Mouse (Mus musculus) regulatory T cell (primary cell): ENCODE results near the gene Cask.

Experiments
- in situ Hi-C: fragments of 300-600 bp; cut with MboI, MseI; formaldehyde crosslinking; loops from one replicate; pipeline ENCODE4 v1.15.1; 2025; ENCODE audit warnings: high pct_unique_total_duplicates

Cask gene

DNA sequence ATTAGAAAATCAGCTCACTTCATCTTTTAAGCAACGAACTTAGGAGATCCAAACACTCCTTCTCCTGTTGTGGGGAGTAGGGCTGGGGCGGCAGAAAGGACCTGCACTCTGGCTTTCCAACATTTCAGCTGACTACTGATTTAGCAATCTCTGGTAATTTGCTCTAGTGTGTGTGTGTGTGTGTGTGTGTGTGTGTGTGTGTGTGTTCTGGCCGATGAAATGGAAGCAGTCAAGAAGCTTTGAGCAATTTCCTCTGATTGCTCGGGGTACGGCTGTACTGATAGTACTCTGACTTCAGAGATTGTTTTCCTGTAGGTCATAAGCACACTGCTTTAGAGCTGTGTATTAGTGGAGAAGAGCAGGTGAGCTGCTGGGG is 331.8 kb downstream of the Cask start:
- in situ Hi-C loops: no loop called here

GRCm38 (mm10) chrX:13518781-13519407 is 332.3 kb downstream of the Cask start:
- in situ Hi-C loops: no loop called here

- in situ Hi-C loops: no loop called here
Measured at GRCm38 (mm10) chrX:13518019-13518418, 333.1 kb downstream of the Cask start.

DNA sequence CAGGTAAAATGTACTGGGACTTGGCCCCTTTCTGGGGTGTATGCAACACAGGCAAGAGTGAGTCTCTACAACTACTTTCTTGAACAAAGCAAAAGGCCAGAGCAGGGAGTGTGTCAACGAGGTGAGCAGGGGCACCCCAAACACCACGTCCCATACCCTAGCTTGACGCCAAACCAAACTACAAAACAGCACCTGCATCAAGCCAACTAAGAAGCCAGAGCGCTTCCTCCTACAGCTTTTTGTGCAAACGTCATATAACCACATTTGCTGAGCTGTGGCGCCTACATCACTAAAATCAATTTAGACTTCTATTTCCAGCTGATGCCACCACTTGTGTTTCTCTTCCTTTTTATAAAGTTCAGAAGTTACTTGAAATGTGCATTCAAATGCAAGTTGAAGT is 334.7 kb downstream of the Cask start:
- in situ Hi-C loops: no loop called here

DNA sequence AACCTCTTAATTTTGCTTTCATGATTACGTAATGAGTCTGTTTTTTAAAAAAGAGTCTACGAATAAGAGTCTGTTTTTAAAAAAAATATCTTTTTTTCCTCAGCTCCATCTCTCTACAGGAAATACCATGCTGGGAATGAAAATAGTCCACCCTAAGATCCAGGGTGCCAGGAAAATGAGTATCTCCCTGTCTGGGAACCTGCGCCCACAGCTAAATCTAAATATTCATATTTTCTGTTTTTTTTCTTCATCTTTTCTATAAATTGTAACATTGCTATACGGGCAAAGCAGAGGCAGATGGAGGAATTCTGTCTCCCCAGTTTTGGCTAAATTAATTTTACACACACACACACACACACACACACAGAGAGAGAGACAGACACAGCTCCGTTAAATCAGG is 337.3 kb downstream of the Cask start:
- in situ Hi-C loops: no loop called here

GRCm38 (mm10) chrX:13513127-13513526 is 338.0 kb downstream of the Cask start:
- in situ Hi-C loops: no loop called here

DNA sequence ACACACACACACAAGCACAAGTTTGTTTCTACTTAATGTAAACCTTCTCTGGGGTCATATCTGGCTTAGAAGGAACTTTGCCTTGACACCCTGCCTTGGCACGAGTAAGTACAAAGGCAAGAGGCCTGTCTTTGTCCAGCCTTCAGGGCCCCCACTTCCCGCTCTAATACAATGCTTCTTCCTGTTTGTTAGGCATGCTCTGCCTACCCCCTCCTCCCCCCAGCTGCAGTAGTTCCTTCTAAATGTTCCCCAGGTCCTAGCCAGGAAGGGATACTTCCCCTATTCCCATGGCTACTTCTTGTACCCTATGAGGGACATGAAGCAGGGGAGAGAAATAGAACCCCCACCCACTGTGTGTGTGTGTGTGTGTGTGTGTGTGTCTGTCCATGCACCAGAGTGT is 344.8 kb downstream of the Cask start:
- in situ Hi-C loops: no loop called here

DNA sequence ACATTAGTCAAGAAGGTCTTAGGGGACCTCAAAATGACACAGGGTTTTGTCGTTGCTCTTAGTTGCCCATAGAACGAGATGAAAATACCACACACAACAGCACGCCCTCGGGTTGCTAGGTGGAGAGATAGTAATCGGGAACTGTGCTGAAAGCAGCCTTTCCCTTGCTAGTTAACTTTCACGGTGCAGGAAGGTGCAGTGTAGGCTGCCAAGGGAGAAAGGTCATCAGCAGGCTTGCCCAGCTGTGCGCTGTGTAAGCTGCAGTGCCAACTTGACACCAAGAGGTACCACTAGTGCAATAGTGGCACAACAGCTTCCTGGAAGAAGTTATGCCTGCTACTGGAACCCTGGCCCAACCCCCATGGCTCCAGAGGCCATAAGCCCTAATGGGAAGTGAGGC is 346.8 kb downstream of the Cask start:
- in situ Hi-C loops: no loop called here

- in situ Hi-C loops: no loop called here
Measured at GRCm38 (mm10) chrX:13502862-13503375, 348.2 kb downstream of the Cask start.

DNA sequence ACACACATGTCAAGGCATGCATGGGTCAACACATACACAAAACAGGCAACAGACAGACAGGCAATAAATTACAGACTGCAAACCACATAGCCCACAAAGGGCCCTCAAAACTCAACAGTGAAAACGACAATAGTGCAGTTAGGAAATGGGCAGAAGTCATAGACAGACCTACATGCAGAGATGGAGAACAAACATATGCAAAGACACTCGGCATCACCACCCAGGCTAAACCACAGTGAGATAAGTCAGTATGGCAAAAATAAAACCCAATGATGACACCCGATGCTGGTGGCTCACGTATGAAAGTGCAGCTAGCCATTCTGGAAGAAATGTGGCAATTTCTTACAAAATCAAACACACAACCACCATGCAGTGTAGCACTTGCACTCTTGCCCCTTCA is 350.9 kb downstream of the Cask start:
- in situ Hi-C loops: no loop called here

GRCm38 (mm10) chrX:13494892-13495703 is 356.1 kb downstream of the Cask start:
- in situ Hi-C loops: no loop called here

DNA sequence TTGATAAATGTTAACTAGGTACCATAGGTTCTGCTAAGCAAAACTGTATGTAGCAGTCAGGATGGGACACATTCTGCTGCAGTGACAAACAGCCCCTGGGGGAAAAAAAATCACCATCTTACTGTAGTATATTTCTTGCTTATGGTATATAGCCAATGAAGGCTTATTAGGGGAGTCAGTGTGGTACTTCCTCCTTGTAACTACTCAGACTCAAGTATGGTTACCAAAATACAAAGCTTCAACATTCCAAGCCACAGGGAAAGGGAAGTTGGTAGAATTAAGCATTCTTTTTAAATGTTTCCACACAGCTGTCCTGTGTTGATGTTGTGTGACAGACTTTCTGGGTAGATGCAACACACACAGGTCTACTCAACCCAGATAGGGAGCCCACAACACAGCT is 358.2 kb downstream of the Cask start:
- in situ Hi-C loops: no loop called here

- in situ Hi-C loops: no loop called here
Measured at GRCm38 (mm10) chrX:13490941-13491340, 360.2 kb downstream of the Cask start.

- in situ Hi-C loops: no loop called here
Measured at GRCm38 (mm10) chrX:13489761-13490160, 361.4 kb downstream of the Cask start.

DNA sequence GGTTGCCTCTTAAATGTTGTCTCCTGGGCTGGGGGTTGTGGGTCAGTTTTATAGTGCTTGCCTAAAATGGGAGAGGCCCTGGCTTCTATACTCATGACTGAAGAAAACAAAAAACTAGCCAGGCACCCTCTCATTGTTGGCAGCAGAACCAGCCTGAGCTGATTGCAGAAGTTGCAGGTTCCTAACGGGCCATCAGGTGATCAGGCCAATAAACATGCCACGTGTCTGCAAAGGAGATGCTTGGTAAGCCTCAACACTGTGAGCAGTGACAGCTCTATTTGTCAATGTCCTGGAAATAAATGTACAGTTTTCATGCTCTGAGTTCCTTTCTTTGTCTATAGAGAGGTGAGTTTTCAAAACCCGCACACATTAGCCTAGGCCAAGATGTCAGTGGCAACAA is 362.2 kb downstream of the Cask start:
- in situ Hi-C loops: no loop called here

- in situ Hi-C loops: no loop called here
Measured at GRCm38 (mm10) chrX:13484447-13484846, 366.7 kb downstream of the Cask start.

DNA sequence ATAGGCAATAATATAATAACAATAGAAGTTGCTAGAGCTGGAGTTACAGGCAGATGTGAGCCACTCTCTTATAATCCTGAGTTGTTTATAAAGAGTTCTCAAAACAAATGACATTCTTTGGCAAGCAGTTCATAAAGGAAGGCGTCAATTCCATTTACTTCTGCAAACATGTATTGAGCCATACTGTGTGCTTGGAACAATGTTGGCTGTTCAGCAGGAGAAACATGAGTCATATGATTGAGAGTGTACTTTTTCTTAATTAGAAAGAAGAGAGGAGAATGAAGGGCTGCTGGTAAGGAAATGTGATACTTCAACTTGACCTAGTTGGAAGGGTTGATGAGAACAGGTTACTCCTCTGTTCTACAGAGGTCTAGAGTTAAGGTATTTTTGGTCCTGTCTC is 368.6 kb downstream of the Cask start:
- in situ Hi-C loops: no loop called here

DNA sequence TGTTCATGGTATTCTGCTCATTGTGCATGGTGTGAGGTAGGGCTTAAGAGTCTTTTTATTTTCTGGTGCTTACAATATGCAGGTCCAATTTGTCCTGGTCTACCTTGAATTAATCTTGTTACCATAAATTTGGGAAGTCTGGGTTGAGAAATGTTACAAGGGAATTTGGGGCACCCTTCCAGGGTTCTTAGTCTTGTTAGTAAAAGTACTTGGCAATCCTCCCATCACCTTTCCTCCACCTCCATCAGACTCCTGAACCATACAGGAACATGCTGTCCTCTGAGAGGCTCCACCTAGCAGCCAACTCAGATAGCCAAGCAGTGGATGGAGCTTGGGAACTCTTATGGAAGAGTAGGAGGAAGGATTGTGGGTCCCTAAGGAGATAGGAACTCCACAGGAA is 371.6 kb downstream of the Cask start:
- in situ Hi-C loops: no loop called here

GRCm38 (mm10) chrX:13478298-13478697 is 372.9 kb downstream of the Cask start:
- in situ Hi-C loops: no loop called here

DNA sequence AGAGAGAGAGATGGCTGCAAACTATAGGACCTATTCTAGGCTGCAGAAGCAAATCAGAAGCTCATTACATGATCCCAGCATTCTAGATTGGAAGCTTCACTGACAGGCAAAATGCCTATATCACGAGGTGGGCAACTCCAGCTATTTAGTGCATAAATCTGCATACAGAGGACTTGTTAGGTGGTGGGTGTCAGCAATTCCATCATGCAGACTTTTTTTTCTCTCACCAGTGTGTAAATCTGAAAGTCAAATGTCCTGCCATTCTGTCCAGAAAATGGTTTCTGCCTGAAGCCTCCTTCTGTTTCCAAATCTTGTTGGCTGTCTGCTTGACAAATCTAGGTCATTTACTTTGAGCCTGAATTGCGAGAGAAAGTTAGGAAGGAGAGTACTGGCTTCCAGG is 373.6 kb downstream of the Cask start:
- in situ Hi-C loops: no loop called here

DNA sequence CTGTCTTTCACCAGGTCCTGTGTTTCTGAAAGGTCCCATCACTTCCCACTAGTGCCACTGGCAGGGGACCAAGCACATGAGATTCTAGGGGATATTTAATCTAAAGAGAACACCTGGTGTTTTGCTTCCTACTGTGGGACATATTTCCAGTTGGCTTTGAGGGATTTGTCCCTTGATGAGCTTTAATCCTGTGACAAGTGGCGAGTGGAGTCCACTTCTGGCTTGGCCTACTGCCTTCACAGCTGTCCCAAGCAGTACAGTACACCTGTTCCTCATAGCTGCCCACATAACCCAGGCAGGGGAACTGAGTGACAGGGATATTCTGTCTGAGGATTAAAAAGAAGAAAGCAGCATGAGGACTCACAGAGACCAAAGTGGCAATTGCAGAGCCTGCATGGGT is 375.8 kb downstream of the Cask start:
- in situ Hi-C loops: no loop called here

- in situ Hi-C loops: no loop called here
Measured at GRCm38 (mm10) chrX:13472751-13473225, 378.4 kb downstream of the Cask start.

DNA sequence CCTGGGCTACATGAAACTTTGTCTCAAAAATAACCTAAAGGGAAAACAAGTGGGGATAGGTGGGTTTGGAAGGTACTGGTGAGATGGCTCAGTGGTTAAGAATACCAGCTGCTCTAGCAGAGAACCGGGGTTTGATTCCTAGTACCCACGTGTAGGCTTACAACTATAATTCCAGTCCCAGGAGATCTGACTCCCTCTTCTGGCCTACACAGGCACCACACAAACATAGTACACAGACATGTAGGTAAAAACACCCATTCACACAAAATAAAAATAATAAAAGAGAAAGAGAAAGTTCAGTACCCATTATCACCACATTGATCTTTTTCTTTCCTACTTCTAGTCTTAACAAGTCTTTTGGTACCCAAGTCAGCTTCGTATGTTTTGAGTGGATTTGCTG is 379.2 kb downstream of the Cask start:
- in situ Hi-C loops: no loop called here
